Mouse (Mus musculus) lung, postnatal 36 days (tissue): ENCODE data around the gene Gpkow.

Experiments used
- DNase-seq: peaks from one replicate; pipeline ENCODE4 v3.0.0; 2022; ENCODE audit warnings: mixed read lengths

The Gpkow gene

GRCm38 (mm10) chrX:7696954-7697381 lies at the start of gene Gpkow:
TSS of gene Gpkow (plus strand) at chrX:7697131.
- DNase-seq, result peak; percentile 94

GRCm38 (mm10) chrX:7648671-7649304 lies 48.1 kb upstream of the Gpkow start:
- peak; percentile 93 for DNase-seq

- peak; percentile 85 for DNase-seq
Observed at GRCm38 (mm10) chrX:7657221-7657639, 39.7 kb upstream of the Gpkow start, which contains the start of gene Prickle3. TSS of gene Prickle3 (plus strand) at chrX:7657260.

GRCm38 (mm10) chrX:7658031-7658784 lies 38.7 kb upstream of the Gpkow start:
- peak; percentile 68 for DNase-seq

GRCm38 (mm10) chrX:7658785-7659589 lies 37.9 kb upstream of the Gpkow start:
- no peak for DNase-seq

GRCm38 (mm10) chrX:7661086-7661485 lies 35.8 kb upstream of the Gpkow start:
- DNase-seq, result no peak

- DNase-seq, result no peak
Observed at GRCm38 (mm10) chrX:7662936-7663335, 34.0 kb upstream of the Gpkow start.

GRCm38 (mm10) chrX:7664791-7665190 lies 32.1 kb upstream of the Gpkow start:
- no peak for DNase-seq

GRCm38 (mm10) chrX:7665739-7666502 lies 31.0 kb upstream of the Gpkow start:
- DNase-seq, result no peak

- DNase-seq, result peak; percentile 84
Observed at GRCm38 (mm10) chrX:7670390-7670881, 26.5 kb upstream of the Gpkow start.

GRCm38 (mm10) chrX:7670921-7671623 lies 25.9 kb upstream of the Gpkow start, which contains the start of gene Plp2:
TSS of gene Plp2 (minus strand) at chrX:7671390.
- peak; percentile 57 for DNase-seq

- DNase-seq, result peak; percentile 63
Observed at GRCm38 (mm10) chrX:7672739-7673138, 24.2 kb upstream of the Gpkow start.

- DNase-seq, result peak; percentile 63
Observed at GRCm38 (mm10) chrX:7673578-7674281, 23.2 kb upstream of the Gpkow start.

- peak; percentile 13 for DNase-seq
Observed at GRCm38 (mm10) chrX:7674284-7675000, 22.5 kb upstream of the Gpkow start.

- DNase-seq, result no peak
Observed at GRCm38 (mm10) chrX:7675001-7675380, 21.9 kb upstream of the Gpkow start.

GRCm38 (mm10) chrX:7678986-7679385 lies 17.9 kb upstream of the Gpkow start:
- no peak for DNase-seq

- DNase-seq, result peak; percentile 95
Observed at GRCm38 (mm10) chrX:7679405-7680056, 17.4 kb upstream of the Gpkow start.

GRCm38 (mm10) chrX:7680057-7680412 lies 16.9 kb upstream of the Gpkow start:
- no peak for DNase-seq

- DNase-seq, result peak; percentile 33
Observed at GRCm38 (mm10) chrX:7680864-7681263, 16.1 kb upstream of the Gpkow start, which contains the start of gene Magix. TSS of gene Magix (minus strand) at chrX:7681251.

- no peak for DNase-seq
Observed at GRCm38 (mm10) chrX:7688321-7688720, 8.6 kb upstream of the Gpkow start.
